Mouse (Mus musculus): ENCODE data around the gene Mff. TPM values are rescaled to one million over a fixed set of nuclear protein-coding genes. Genes with fewer than 3 reads are reported as not detected.

Gene Mff
- polyA plus RNA-seq, 1 experiment from 2014 or later, result 397 TPM

DNA sequence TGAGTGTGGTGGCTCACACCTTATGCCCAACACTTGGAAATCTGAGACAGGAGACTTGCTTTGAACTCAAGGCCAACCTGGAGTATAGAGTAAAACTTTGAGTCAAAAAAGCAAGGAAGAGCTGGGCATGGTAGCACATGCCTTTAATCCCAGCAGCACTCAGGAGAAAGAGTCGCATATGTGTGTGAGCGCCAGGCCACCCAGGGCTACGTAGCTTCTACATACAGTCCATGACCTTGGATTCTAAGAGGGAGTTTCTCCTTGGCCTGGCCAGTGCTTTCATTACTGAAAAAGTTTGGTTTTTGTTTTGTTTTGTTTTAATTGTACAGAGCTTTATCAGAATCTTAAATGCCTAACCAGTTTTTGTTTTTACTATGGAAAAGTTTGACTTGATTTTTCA, 19.3 kb downstream of the Mff start:
- WGBS, result 97% methylated on average over 3 of the region's 3 CpGs
- no peak for ATAC-seq (replicated peaks)

DNA sequence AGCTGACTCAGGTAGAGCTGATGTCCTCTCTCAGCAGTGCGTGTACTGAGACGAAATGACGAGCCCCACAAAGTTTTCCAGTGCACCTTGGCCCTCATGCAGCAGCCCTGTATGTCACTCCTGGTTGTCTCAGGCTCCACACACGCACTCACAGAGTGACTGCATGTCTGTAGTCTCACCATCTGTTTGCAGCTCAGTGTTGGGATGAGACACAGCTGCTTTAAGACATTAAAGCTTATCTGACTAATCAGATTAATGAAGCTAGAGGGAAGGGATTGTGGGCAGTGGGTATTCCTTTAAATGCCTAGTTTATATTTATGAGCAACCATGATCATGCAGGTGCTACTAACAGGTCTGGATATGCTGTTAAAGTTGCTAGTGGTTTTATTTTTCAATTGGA, 21.7 kb downstream of the Mff start:
- Histone ChIP-seq H3K4me1 (no peaks in the 10 kb centered on the region), H3K36me3 (replicated peaks) (peaks cover 8% of the 10 kb centered on the region), H3K27ac (no peak overlapping the region), H3K9me3 (no peaks in the 10 kb centered on the region), H3K4me3 (no peak overlapping the region), H3K9ac (no peak overlapping the region), H3K4me2 (no peak overlapping the region), H3K27me3 (replicated peaks) (no peaks in the 10 kb centered on the region)
- 83% methylated on average over 4 of the region's 4 CpGs for WGBS
- ATAC-seq (replicated peaks), result no peak

More for the DNA sequence above, 19.3 kb downstream of the Mff start:
- Histone ChIP-seq H3K9ac (no peak overlapping the region), H3K4me1 (no peaks in the 10 kb centered on the region), H3K4me3 (no peak overlapping the region), H3K27ac (no peak overlapping the region), H3K27me3 (replicated peaks) (no peaks in the 10 kb centered on the region), H3K4me2 (no peak overlapping the region), H3K36me3 (replicated peaks) (peaks cover 4% of the 10 kb centered on the region), H3K9me3 (no peaks in the 10 kb centered on the region)

DNA sequence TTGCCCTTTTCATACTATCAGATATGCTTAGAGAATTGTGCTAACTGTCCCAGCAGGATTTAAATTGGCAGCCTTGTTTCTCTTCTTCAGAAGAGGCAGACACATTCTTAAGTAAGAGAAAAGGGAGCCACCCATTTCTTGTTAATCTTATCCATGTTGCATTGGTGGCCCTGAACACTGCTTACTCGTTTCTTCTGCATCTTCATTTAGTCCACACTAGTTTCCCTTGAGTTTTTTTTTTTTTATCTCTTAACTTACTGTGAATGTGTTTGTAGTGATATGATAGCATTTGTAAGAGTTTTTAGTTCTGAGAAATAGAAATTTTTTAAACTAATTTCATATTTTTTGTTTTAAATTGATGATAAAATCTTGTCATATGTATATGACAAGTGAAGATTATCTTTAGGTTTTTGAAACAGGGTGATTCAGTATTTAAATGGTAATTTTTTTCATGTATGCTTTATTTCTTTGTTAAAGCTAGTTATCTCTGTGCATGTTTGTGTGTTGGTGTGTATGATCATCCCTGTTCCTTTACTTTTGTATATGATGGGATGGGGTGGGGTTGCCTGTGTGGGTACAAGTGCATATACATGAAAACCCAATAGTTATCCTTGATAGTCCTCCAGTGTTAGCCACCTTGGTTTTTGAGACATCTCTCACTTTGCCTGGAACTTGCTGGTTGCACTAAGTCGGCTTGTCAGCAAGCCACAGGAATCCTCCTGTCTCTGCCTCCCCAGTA, 23.2 kb downstream of the Mff start:
- no peaks in the 10 kb centered on the region for H3K27me3 ChIP-seq (replicated peaks)
- no peaks in the 10 kb centered on the region for H3K4me1 ChIP-seq
- ATAC-seq (replicated peaks), result no peak
- H3K9ac ChIP-seq, result no peak overlapping the region
- no peak overlapping the region for H3K27ac ChIP-seq
- no peak overlapping the region for H3K4me3 ChIP-seq
- no peaks in the 10 kb centered on the region for H3K9me3 ChIP-seq
- H3K4me2 ChIP-seq, result no peak overlapping the region
- H3K36me3 ChIP-seq (replicated peaks), result peaks cover 14% of the 10 kb centered on the region; the same call in 1 of the 2 replicates
- WGBS, result 91% methylated on average over 2 of the region's 2 CpGs

DNA sequence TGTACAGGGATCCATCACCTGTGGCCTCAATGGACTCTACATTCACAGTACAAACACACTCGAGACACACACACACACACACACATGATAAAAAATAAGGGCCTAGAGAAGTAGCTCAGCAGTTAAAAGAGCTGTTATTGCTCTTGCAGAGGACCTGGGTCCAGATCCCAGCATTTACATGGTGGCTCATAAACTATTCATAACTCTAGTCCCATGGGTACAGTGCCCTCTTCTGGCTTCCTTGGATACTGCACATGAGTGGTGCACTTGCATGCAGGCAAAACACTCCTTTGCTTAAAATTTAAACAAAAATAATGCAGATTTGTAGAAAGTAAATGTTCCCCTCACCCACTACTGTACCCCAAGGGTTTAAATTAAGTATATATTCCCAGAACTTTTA, 34.8 kb downstream of the Mff start:
- 93% methylated on average over 1 of the region's 1 CpGs for WGBS
- Histone ChIP-seq H3K9me3 (no peaks in the 10 kb centered on the region), H3K4me2 (no peak overlapping the region), H3K4me3 (no peak overlapping the region), H3K4me1 (no peaks in the 10 kb centered on the region), H3K27ac (no peak overlapping the region), H3K27me3 (replicated peaks) (no peaks in the 10 kb centered on the region), H3K36me3 (replicated peaks) (peaks cover 15% of the 10 kb centered on the region), H3K9ac (no peak overlapping the region)
- ATAC-seq (replicated peaks), result no peak

DNA sequence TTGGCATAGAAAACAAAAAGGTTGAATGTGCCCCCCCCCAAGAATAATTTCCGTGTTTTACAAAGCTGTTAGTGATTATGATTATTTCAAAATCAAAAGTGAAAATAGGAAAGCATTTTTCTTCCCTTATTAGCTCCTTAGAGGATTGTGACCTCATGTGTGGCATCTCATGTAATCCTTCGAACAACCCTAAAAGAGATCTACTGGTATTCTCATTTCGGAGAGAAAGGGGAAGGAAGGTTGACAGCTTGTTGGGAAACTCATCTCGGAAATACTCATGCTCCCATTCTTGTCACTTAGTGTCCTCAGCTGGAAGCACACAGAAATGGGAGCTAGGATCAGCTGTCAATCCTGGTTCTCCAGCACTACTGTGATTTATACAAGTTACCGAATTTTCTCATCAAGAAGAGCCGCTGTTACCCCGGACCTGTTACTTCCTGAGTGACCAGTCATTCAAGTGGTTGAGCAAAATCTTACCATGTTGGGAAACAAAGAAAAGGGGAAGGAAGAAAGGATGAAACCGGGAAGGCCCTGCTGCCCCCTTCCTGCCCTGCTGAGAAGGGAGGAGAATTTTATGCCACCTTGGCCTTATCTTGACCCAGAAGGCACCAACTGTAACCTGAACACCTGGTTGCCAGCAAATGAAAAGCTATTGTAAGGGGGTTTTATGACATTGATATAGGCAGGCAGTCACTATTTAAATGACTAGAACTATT, 36.9 kb downstream of the Mff start:
- Histone ChIP-seq H3K27ac (no peak overlapping the region), H3K9me3 (no peaks in the 10 kb centered on the region), H3K4me3 (no peak overlapping the region), H3K36me3 (replicated peaks) (no peaks in the 10 kb centered on the region), H3K4me2 (no peak overlapping the region), H3K4me1 (no peaks in the 10 kb centered on the region), H3K27me3 (replicated peaks) (no peaks in the 10 kb centered on the region), H3K9ac (no peak overlapping the region)
- WGBS, result 95% methylated on average over 8 of the region's 8 CpGs
- ATAC-seq (replicated peaks), result no peak

DNA sequence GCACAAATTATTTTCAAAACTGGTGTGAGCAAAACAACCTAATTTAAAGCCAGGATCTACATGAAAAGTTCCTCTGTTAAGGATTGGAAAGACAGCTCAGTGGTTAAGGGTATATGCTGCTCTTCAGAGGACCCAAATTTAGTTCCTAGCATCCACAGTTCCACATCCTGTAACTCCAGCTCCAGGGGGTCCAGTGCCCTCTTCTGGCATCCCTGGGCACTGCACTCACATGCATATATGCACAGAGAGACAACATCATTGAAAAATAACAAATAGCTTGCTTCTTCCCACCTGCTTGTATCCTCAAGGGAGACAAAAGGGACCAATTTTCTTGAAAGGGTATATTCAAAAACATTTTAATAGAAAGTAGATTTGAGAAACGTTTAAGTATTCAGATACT, 37.6 kb downstream of the Mff start:
- no peak for ATAC-seq (replicated peaks)
- H3K4me1 ChIP-seq, result no peaks in the 10 kb centered on the region
- WGBS, result 93% methylated on average over 1 of the region's 1 CpGs
- no peaks in the 10 kb centered on the region for H3K27me3 ChIP-seq (replicated peaks)
- no peak overlapping the region for H3K4me3 ChIP-seq
- H3K9ac ChIP-seq, result no peak overlapping the region
- no peak overlapping the region for H3K27ac ChIP-seq
- H3K4me2 ChIP-seq, result no peak overlapping the region
- H3K9me3 ChIP-seq, result no peaks in the 10 kb centered on the region
- H3K36me3 ChIP-seq (replicated peaks), result no peaks in the 10 kb centered on the region

DNA sequence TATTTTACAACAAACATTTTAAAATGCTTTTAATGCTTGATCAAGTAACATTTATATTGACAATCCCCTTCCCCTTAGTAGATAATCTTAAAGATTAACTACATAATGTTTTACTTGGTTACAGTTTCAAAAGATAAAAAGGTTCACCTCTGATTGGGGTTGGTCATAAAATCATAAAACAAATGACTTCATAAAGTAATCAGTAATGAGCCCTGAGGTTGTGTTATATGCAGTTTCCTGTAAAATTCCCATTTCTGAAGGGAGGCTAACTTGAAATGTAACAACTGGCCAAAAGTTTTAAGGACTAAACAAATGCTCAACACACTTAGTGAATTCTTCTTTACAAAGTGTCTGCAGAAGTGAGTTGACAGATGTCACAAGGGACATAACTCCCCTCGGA, 41.5 kb downstream of the Mff start:
- H3K9me3 ChIP-seq, result no peaks in the 10 kb centered on the region
- no peaks in the 10 kb centered on the region for H3K4me1 ChIP-seq
- H3K27me3 ChIP-seq (replicated peaks), result no peaks in the 10 kb centered on the region
- H3K9ac ChIP-seq, result no peak overlapping the region
- WGBS, result 77% methylated on average over 1 of the region's 1 CpGs
- H3K4me2 ChIP-seq, result no peak overlapping the region
- H3K27ac ChIP-seq, result no peak overlapping the region
- no peaks in the 10 kb centered on the region for H3K36me3 ChIP-seq (replicated peaks)
- no peak overlapping the region for H3K4me3 ChIP-seq
- ATAC-seq (replicated peaks), result no peak

DNA sequence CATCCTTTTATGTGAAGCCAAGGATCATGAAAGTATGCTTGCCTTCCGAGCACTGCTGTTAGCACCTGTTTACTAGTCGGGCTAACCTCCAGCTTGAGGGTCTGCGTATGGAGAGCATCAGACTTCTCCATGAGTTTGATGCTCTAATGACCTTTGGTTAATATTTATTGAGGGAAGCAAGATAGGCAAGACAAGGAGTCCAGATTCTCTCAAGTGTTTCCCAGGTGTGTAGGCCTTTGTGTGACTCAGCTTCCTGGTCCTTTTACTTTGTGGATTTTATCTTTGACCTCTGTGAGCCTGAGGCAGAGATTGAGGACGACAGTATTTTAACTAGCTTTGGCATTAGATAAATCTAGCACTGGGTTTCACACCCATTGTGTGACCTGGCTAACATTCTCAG, 42.0 kb downstream of the Mff start:
- Histone ChIP-seq H3K36me3 (replicated peaks) (no peaks in the 10 kb centered on the region), H3K27me3 (replicated peaks) (no peaks in the 10 kb centered on the region), H3K4me2 (no peak overlapping the region), H3K9ac (no peak overlapping the region), H3K9me3 (no peaks in the 10 kb centered on the region), H3K4me3 (no peak overlapping the region), H3K4me1 (no peaks in the 10 kb centered on the region), H3K27ac (no peak overlapping the region)
- ATAC-seq (replicated peaks), result no peak
- WGBS, result 87% methylated on average over 4 of the region's 4 CpGs

DNA sequence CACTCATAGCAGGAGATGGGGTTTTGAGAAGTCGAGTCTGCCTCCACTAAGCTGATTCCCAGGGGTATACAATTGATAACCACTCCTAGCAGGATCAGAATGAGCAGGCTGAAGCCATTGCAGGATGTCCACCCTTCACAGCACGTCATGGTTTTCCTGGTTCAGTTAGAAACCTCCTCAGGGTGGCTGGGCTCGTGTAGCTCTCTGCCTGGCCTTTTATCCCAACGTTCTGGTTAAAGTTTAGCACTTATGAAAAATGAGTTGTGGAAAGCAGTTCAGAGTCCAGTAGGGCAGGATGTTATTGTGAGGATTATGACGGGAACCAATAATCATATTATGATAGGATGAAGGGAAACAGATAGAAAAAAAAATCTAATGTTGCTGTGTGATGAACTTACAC, 43.6 kb downstream of the Mff start, which contains the start of gene Tm4sf20:
TSS of gene Tm4sf20 (minus strand) at position 193 of the 400 bp plus-strand sequence.
- no peak within 1 kb of the TSS for H3K4me2 ChIP-seq
- no peak within 1 kb of the TSS for H3K4me3 ChIP-seq
- no peak within 1 kb of the TSS for H3K27ac ChIP-seq
- H3K27me3 ChIP-seq (replicated peaks), result no peaks in the 10 kb centered on the region
- H3K36me3 ChIP-seq (replicated peaks), result no peaks in the 10 kb centered on the region
- no peak for ATAC-seq (replicated peaks)
- H3K9ac ChIP-seq, result no peak within 1 kb of the TSS
- WGBS, result 78% methylated on average over 5 of the region's 5 CpGs
- H3K9me3 ChIP-seq, result no peaks in the 10 kb centered on the region
- H3K4me1 ChIP-seq, result no peaks in the 10 kb centered on the region

DNA sequence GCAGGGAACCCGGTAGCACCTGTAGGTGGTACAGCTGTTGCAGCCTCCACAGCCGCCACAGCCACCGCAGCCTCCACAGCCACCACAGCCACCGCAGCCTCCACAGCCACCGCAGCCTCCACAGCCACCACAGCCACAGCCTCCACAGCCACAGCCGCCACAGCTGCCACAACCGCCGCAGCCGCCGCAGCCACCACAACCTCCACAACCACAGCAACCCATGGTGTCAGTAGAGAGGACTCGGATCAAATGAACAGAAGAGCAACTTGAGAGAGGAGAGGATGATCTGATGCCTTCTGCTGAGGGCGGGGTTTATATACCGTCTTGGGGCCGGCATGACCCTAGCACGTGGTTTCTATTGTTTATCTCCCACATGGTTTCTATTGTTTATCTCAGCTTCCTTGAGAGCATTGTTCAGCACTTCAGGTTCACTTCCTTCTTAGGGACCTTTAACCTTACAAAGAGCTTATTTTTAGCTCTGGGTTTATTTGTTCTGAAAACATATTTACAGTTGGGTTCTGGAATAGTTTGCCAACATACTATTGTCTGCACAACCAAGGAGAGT, 46.4 kb downstream of the Mff start, which contains the start of gene Gm47791:
TSS of gene Gm47791 (minus strand) at position 222 of the 565 bp plus-strand sequence.
- H3K9me3 ChIP-seq, result no peaks in the 10 kb centered on the region
- no peak within 1 kb of the TSS for H3K9ac ChIP-seq
- no peak; the same call in 1 of the 2 replicates for ATAC-seq (replicated peaks)
- no peaks in the 10 kb centered on the region for H3K27me3 ChIP-seq (replicated peaks)
- H3K4me2 ChIP-seq, result no peak within 1 kb of the TSS
- H3K4me1 ChIP-seq, result no peaks in the 10 kb centered on the region
- no peak within 1 kb of the TSS for H3K27ac ChIP-seq
- H3K4me3 ChIP-seq, result no peak within 1 kb of the TSS
- 92% methylated on average over 15 of the region's 15 CpGs for WGBS
- H3K36me3 ChIP-seq (replicated peaks), result no peaks in the 10 kb centered on the region

DNA sequence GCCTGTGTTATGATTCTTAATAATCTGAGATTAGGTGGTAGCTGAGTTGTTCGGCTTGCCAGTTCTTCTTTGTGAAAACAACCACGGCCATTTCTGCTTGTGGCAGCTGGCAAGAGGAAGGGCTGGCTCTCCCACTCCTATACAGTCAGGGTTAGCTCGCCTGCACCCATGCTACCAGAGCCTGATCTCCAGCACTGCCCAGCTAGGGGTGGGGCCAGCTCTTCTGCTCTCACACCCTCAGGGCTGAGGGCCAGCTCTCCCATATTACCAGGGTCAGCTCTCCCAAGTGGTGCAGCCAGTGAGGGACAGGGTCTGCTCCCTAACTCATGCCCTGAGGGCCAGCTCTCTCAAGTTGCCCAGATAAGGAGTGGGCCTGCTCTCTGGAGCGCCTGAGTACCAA, 47.7 kb downstream of the Mff start:
- H3K9me3 ChIP-seq, result no peaks in the 10 kb centered on the region
- no peak overlapping the region for H3K27ac ChIP-seq
- H3K36me3 ChIP-seq (replicated peaks), result no peaks in the 10 kb centered on the region
- H3K27me3 ChIP-seq (replicated peaks), result no peaks in the 10 kb centered on the region
- no peak overlapping the region for H3K4me2 ChIP-seq
- H3K9ac ChIP-seq, result no peak overlapping the region
- no peaks in the 10 kb centered on the region for H3K4me1 ChIP-seq
- ATAC-seq (replicated peaks), result 0 out of 2 replicates have a peak, but pooled peaks have one; percentile 37
- H3K4me3 ChIP-seq, result no peak overlapping the region
- 90% methylated on average over 4 of the region's 4 CpGs for WGBS

DNA sequence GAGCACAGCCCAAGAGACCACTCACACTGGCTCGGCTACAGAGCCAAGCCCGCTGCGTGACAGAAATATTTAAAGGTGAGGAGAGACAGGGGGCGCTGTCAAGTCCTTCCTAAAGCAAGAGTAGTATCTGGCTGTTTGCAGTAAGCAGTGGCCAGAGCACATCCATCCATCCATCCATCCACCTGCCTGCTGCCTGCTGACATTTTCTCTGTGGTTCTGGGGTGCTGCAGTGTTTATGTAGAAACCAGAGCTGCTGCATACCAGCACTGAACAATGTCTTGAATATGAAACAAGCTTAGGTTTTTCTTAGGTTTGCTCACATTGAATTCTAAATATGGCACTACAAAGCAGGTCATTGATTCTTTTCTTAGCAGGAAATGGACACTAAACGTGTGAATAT, 48.5 kb downstream of the Mff start:
- Histone ChIP-seq H3K9me3 (no peaks in the 10 kb centered on the region), H3K4me1 (no peaks in the 10 kb centered on the region), H3K27me3 (replicated peaks) (no peaks in the 10 kb centered on the region), H3K27ac (no peak overlapping the region), H3K36me3 (replicated peaks) (no peaks in the 10 kb centered on the region), H3K4me2 (no peak overlapping the region), H3K4me3 (no peak overlapping the region), H3K9ac (no peak overlapping the region)
- WGBS, result 69% methylated on average over 5 of the region's 5 CpGs
- ATAC-seq (replicated peaks), result no peak

Data from midbrain, embryonic 15.5 days (tissue).